Mouse (Mus musculus): ENCODE data around the gene Lgals7.

DNA sequence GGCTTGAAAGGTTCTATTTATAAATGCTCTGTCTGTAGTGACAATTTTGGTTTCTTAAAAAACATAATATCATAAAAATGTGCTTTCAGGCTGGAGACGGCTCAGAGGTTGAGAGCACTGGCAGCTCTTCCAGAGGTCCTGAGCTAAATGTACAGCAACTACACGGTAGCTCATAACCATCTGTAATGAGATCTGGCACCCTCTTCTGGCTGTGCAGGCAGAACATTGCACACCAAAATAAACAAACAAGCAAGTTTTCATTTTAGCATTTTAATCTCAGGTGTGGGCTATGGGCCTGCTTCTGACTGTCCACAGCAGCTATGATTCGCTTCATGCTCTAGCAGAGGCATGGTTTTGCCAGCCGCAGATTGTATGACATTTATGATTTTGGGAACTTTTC lies 36.3 kb downstream of the Lgals7 start:
- TF ChIP-seq ZNF384 (IDR thresholded peaks at IDR 0.05; ENCODE audit: low read depth, low read length) (no peak), ZC3H11A (IDR thresholded peaks at IDR 0.05; ENCODE audit: borderline replicate concordance, low read depth, low read length) (no peak), HCFC1 (IDR thresholded peaks at IDR 0.05; ENCODE audit: borderline replicate concordance, insufficient read depth, low read length) (no peak), CHD2 (IDR thresholded peaks at IDR 0.05; ENCODE audit: low read depth, low read length) (no peak)

Measured in ES-E14 (cell line).